Mouse (Mus musculus): ENCODE results near the gene Usp25.

Gene Usp25

DNA sequence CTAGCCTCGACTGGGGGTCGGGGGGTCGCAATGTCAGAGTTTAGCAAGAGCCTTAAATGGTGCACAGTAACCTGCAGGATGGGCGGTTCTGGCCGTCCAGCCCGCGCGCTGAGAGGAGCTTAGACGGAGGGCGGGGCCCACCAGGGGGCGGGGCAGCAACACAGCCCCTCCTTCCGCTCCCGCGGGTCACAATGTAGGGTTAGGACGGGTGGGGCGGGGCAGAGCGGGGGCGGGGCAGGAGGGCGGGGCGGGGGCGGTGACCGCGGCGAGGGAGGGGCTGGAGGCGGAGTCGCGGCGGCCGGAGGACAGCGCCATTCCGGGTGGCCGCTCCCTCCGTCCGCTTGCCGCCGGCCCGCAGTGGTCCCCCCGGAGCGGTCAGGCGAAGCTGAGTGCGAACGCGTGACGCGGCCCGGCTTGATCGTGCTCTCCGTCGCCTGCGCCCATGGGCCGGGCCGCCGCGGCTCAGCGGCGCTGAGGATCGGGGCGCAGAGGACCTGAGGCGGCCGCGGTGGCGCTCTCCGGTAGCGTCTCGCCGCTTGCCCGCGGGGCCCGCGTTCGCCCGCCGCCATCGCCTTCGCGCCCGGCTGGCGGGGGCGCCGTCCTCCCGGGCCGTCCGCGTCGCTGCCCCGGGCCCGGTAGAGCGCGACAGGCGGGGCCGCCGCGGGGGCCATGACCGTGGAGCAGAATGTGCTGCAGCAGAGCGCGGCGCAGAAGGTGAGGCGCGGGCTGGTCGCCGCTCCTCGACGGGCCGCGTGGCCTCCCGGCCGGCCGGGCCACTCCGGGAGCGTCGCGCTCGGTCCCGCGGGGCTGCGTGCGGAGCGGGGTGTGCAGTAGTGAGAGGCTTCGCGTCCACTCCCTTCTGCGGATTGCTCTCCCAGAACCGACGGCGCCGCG is at the start of gene Usp25:
TSS of gene Usp25 (plus strand) at position 280 of the 894 bp plus-strand sequence.
- DNase-seq (ENCODE audit: low spot score in 2 of 2) = peak; percentile 92 to 94

DNA sequence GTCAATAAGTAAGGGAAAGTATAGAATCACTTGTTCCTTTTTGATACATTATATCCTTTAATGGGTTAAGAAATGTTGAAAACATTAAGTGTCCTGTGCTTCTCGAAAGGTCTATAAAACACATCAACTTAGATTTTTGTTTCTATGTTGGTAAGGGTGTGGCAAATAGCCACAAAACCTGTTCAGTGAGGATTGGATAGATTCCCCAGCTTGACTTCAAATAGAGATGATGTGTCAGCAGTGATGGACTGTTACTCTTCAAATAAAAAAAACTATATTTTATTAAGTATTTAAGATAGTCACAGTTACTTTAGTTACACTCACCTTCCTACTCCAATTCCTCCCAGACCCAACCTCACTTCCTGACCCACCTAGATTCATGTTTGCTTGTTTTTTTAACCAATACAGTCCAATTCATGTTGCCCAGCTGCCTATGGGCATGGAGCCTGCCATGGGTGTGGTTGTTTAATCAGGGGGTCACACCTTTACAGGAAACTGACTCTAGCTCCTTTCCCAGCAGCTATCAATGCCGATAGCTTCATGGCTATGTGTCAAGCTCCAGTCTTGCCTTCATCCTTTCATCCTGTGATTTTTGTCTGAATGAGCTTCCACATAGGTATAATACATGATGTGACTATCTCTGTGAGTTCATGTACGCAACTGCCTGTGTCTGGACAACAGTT is 45.8 kb upstream of the Usp25 start:
- no peak for DNase-seq (ENCODE audit: low spot score in 2 of 2)

DNA sequence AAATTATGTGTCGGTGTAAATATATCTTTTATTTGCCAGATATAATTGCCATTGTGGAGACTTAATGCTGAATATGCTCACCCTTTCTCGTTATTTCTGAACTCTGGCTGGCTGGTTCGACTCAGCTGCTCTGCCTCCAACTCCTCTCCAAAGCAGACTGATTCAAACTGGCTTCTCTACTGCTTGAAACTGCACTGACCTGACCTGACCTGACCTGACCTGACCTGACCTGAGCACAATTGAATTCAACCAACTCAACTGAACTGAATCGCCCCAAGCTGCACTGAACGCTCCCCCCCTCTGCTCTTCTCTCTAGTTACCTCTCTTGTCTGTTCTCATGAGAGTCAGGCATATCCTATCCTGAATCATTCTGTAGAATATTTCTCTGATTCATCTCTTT is 42.3 kb upstream of the Usp25 start:
- DNase-seq (ENCODE audit: low spot score in 2 of 2) = no peak

DNA sequence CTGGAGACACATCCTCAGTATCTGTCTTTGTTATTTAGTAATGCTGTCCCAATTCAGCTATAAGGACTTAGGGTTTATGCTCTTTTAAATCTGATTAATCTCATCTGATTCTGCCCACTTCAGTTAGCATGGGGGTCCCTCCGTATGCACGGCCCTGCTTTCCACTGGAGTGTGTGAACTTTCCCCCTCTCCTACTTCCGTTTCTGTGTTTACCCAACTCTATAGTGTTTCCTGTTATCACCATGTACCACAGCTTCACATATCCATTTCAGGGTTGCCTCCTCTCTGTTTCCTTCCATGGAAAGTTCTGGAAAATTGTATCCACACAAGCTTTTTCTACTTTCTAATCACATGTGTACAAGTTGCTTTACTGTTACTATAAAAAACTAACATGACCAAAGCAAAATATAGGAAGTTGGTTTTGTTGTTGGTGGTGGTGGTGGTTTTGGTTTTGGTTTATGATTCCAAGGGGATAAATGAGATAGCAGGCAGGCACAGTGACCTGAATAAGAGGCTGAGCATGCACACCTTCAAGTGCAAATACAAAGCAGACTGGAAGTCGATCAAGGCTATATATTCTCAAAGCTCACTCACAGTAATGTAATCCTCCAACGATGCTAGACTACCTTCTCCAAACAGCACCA is 36.6 kb upstream of the Usp25 start:
- no peak for DNase-seq (ENCODE audit: low spot score in 2 of 2)

DNA sequence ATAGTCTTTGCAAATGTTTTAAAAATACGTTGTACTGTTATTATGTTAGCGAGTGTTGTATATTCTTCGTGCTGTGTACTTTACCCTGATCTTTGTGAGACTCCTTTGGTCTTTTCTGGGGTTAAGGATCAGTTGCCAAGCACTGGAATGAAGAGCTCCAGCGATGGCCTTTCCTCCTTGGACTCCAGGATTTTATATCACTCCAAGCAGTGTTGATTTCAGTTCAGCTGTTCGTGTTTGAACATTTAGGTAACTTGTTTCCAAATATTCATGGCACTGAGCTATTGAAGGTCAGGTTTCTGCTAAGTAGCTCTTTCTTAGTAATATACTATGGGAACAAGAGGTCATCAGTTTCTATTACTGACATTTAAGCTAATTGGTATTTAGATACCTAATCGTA is 29.8 kb upstream of the Usp25 start:
- DNase-seq (ENCODE audit: low spot score in 2 of 2) = no peak

DNA sequence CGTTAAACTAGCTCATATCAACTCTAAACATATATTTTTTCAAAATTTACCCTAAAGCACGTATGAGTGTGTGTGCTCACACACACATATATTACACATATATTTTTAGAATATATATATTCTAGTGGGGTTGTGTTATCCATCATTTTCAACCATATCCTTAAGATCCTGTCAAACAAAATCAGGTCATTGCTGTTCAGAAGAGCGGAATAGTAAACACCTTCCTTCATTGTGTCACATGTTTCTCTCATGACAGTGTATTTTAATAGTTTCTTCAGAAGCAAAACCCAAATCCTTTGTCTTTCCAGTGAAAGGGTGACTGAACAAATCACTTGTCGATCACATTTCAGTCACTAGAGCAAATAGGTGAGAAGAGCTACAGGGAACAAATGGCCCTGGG is 25.8 kb upstream of the Usp25 start:
- DNase-seq (ENCODE audit: low spot score in 2 of 2) = no peak

DNA sequence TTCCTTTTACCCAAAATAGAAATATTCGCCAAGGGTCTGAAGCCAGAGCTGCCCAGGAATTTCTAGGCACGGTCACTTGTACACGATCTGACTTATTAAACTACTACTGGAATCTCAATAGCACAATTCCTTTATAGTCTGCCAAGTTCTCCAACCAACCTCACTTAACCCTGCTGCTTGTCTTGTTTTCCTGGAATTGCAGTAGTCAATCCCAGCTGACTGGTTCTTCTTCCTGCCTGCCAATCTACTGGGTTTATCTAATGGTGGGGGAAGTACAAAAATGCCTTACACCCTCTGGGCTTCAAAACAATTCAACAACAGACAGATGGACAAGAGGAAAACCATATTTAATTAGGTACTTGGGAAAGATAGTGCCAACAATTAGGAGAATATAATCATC is 9.6 kb upstream of the Usp25 start:
- DNase-seq (ENCODE audit: low spot score in 2 of 2) = no peak

DNA sequence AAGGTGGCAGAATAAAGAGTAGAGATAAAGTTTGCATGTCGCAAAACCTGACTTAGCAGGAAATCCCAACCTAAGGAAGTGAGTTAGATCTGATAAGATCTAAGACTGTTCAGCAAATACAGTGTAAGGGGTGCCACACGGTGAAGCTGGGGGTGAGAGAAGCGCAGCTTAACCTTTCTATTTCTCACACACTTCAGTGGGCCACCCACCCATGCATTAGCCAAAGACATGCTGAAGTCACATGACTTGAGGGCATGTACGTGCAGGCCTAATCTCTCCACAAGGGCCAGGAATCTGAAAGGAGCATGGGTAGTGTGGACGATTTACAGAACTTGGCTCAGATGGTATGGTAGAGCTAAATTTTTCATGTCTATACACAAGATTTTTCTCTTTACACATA is 4.3 kb upstream of the Usp25 start:
- no peak for DNase-seq (ENCODE audit: low spot score in 2 of 2)

DNA sequence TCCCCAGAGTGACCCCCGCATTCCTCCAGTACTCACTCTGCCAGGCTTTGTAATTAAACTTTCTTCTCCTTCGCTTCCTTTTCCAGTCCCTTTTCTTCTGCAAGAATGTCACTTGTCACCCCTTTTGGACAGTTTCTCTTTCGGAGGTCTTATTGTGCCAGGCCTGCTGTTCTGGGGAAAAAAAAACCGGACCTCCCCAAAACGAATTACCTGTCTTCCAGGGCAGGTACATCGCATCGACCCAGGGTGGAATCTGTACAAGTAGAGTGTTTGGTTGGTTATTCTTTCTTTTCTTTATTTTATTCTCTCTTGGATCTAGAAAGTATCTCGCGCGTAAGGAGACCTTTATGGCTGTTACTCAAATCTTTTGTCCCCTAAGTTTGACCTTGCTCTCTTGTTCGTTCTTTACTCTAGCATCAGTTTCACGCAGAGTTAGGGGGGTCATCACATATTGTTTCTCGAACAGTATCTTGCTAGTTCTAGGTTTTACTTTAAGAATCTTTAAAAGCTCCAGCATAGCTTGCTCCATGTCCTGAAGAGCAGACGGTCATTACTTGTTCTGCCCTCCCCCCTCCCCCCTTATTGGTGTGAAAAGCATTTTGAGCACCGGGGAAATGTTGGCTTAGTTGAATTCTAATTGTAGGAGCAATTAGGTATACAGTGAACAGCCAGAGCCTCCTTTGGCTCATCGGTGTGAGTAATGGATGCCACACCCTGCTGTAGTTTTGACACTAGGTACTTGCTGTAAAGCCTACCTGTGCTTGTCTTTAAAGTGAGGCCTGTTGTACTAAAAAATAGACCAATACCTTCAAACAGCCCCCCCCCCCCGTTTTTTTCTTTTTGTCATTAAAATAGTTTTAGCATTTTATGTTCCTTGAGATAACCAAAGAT is 1.1 kb downstream of the Usp25 start:
- DNase-seq (ENCODE audit: low spot score in 2 of 2) = no peak

DNA sequence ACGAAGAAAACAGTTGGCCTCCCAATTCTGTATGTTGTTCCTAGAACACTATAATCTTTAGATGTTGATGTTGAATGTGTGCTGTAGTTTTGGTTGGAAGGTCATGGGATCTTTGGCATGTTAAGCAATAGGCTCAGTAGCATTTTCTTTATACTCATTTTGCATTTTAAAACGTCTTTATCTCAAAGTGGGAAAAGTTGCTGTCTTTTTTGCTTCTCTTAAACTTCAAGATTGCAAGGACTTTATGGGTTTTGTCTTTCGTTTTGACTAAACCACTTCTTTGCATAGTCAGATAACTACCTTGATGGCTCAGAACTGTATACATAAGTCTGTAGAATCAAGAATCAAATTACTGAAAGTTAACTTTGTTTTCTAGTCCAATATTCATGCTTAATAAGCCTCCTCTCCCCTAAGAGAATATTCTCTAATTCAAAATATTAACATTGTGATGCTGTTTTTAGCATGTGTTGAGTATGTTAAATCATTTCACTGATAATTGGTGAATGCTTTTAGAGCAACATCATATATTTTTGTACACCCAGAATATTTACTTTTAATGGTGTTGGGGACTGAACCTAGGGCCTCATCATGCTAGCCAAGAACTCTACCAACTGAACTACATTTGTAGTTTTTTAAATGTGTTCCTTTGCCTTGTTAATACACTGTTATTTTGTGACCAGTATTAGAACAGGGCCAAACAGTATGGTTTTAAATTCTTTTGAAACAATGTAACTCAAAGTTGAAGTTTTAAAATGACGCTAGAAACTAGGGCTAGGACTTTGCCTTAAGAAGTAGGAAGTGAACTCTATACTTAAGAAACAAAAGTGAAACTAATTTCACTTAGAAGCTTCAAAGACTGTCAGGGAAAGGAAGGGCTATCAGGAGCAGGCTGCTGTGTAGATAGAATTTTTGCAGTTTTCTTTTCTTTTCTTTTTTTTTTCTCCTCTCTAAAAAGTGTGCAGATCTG is 2.2 kb downstream of the Usp25 start:
- DNase-seq (ENCODE audit: low spot score in 2 of 2) = no peak

DNA sequence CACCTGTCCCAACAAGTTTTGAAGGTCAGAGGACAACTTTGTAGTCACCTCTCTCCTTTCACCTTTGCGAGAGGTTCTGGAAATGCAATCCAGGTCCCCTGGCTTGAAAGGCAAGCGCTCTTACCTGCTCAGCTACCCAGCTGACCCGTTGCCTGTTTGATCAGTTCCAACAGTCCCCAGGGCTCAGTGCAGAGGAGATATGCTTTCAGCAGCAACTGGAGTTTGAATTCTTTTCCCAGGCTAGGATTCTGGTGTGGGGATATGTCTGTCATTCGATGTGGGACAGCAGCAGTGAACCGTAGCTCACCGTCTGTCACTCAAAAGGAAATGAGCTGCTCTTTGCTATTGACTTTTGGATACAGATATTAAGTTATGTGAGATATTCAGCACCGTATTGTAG is 4.4 kb downstream of the Usp25 start:
- DNase-seq (ENCODE audit: low spot score in 2 of 2) = no peak

DNA sequence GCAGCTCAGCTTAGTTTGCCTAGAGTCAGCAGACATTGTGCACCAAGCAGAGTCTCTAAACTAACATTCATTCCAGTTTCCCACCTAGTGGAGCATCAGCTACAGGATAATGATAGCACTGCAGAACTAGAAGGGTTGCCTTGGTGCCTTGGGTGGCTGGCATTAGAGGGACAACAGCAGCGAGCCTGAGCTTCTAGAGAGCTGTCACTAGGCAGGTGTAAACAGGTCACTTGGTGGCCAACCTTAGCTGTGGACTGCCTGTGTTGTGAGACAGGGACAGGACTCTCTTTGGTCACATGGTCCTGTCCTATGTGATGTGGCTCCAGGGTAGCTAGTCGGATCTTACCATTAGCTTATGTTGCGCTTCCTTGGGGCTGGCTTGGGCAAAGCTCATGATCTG is 6.7 kb downstream of the Usp25 start:
- no peak for DNase-seq (ENCODE audit: low spot score in 2 of 2)

DNA sequence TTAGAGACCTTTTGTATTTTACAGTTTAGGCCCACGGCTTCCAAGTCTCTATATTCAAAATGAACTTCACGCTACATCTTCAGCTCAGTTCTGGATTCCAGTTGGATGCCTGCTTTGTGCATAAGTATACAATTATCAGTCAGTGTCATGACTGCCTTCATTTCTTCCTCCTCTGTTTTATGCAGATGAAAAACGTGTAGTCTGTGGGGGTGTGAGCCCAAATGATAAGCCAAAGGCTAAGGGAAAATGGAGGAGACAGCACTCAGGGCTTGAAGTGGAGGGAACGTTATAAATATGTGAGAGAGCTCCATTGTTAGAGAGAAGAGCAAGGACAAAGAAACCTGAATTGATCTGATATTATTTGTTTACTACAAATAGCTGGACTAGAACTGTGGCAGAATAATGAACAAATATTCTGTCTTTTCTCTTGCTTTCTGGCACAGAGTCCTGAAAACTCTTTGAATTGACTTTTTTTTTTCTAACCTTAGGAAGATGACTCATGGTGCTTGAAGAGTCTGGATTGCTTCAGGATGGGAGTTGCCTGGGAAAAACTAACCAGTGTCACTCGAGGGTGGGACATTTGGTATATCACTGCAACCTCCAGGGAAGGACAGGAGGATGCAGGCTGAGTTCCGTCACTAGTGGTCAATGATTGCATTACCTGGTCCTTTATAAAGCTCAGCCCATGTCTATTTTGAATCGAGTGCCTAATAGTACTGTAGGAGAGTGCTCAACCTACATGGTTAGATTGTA is 10.3 kb downstream of the Usp25 start:
- no peak for DNase-seq (ENCODE audit: low spot score in 2 of 2)

DNA sequence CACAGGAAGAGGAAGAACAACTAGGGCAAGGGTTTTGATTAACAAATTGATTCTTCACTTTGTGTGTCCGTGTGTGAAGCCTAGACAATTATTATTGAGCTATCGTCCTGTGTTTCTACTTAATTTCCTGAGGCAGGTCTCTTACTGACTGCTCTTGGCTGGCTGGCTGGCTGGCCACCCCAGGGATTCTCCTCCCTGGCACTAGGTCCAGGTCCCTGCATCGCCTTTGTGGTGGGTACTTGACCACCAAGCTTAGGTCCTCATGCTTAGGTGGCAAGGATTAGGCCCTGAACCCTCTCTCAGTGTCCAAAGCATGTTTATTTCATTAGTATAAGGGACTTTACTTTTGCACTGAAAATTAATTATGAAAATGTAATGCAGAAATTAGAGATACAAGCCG is 12.6 kb downstream of the Usp25 start:
- no peak for DNase-seq (ENCODE audit: low spot score in 2 of 2)

DNA sequence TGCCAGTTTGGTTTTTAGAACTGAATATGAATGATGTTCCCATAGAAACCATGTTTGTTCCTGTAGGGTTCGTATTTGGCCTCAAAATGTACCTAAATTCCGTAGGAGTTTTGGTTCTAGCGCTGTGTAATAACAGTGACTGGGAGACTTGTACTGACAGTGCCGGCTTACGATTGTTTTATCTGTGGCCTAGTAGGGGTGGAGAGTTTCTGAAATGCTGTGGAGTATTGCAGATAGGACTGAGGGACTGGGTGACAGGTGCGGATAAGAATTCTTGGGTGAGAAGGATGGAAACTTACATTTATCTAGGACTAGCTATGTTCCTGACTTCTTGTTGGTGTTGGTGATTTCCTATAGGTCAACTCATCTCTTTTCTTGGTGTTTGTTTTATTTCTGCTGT is 13.4 kb downstream of the Usp25 start:
- no peak for DNase-seq (ENCODE audit: low spot score in 2 of 2)

DNA sequence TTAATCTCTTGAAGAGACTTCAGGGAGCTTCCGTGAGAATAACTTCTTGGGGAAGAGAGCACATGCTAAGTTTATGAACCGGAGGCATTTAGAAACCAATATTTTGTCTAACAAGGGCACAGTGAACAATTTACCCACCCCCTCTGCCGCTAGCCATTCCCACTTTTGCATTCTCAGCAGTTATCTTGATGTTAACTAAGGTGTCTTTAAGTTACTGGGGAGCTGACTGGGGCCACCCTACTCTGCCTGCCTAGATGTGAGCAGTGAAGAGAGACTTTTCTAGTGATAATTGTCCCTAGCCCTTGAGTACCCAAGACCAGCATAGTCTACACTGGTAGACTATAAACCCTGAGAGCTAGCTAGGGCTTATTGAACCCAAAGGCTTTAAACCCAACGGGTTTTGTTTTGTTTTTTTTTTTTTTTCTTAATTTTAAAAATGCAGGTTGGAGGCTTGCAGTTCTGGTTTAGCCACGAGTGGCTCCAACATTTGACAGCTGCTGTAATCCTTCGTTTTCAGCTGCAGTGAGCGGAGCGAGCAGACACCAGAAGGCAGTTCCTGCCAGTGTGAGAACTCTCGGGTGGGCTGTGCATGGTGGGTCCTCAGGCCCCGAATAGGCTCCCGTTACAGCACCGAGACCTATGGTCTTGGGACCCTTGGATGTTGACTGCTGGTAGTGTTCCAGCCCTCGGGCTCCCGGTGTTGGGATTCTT is 14.6 kb downstream of the Usp25 start:
- DNase-seq (ENCODE audit: low spot score in 2 of 2) = no peak

DNA sequence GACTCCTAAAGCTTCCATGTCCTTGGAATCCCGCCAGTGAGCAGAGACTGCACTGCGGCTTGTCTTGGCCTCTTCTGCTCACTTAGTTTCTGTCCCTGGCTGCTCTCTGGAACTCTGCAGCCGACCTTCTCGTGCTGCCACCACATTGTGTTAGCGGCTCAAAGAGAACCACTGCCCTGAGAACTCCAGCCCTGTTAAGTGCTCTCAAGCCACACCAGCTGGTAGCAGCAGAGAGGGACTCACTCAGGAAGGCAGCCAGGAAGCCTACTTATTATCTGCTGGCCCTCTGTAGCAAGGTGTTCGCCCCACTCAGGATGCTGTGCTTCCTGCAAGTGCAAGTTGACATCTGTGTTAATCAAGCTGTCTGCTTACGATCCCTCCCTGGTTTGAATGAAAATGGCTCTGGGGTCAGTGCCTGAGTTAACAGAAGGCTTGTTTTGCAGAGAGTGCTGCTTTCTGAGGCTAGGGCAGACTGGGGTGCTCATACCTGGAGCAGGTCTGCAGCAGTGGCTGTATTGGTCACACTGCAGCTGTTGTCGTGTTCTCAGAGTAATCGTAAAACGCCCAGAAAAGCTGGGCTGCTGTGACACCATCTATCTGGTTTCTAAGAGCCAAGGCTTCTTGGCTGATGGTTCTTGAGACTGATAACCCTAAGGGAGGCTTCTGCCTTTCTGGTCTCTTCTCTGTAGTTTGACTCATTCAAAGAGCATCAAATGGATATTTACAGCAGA is 15.3 kb downstream of the Usp25 start:
- no peak for DNase-seq (ENCODE audit: low spot score in 2 of 2)

DNA sequence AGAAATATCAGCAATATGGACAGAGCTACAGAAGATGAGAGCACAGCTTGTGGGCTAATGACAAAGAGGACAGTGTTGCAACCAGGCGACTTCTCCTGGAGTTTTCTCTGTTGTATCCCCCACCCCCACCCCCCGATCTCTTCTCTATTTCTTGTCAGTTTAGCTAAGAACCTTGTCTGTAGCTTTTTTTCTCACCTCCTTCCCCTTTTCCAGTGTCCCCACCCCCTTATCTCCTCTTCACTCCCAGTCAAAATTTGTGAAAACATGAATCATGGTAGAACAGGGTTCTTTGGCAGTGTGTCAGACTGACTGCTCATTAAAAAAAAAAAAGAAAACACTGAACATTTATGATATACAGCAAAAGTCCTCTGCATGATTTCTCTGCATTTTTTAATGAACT is 16.9 kb downstream of the Usp25 start:
- no peak for DNase-seq (ENCODE audit: low spot score in 2 of 2)

DNA sequence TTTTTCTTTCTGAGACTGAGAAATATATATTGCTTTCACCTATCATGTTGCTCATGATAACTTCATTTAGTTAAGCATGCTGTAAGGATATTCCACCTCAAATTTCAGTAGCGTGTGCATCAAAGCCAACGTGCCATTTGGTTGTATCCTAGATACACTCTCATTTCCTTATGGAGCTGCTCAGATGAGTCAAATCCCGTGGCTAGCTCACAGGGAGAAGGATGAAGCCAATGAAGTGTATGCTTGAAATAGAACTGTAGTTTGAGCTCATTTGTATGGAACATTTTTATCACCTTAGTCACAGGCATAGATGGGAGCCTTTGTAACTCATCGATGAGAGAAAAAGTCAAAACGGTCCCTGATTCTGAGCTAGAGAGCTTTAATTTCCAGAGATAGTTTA is 20.8 kb downstream of the Usp25 start:
- no peak for DNase-seq (ENCODE audit: low spot score in 2 of 2)

Data from natural killer cell, adult 2 months (primary cell).